Mouse (Mus musculus) T-cell, adult 2 months (primary cell): ENCODE measurements at regions not wholly inside any gene's neighbourhood (a gene's known extent, or its start where the extent isn't known, plus 50 kb on each side); places are given as distances from the start of the nearest gene placed in this dataset.

Source experiments
- DNase-seq: peaks from one replicate; pipeline ENCODE4 v3.0.0; 2022; ENCODE audit warnings: low spot score

- DNase-seq: no peak
Observed at GRCm38 (mm10) chr13:107540784-107541634, 503.2 kb upstream of the Smim15 start.

- no peak for DNase-seq
Observed at GRCm38 (mm10) chr13:107540305-107540704, 503.9 kb upstream of the Smim15 start.

DNA sequence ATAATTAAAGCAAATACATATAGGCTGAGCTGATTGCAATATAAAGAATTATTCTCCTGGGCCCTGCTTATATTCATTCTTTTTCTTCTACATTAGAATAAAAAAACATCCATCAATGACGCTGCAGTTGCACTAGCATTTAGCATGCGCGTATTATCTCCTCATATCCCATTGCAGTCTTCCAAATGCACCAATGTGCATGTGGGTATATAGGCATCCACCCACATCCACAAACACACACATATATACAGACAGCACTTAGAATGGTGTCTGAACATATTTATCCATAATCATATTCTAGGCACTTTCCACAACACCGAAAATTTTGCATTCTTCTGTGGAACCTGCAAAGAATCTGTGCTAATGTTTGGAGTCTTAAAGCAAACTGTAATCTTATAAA is 504.4 kb upstream of the Smim15 start:
- DNase-seq: no peak

DNA sequence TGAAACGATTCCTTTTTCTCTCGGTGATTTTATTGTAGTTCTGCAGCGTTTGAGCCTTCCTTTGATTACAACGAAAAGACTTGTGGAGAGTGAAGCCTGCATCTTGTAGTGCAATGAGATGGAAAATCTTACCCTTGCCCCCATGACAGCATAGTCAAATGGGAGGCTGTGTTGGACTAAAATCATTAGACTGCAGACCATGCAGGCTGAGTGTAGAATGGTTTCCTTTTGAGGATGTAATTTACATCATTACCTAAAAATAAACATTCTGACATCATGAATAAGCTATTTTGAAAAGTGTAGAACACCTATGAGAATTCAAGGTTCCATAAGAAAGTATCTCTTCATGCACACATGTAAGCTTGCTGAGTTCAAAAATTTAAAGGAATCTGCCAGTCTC is 504.9 kb upstream of the Smim15 start:
- DNase-seq: no peak

GRCm38 (mm10) chr13:107535213-107535612 is 509.0 kb upstream of the Smim15 start:
- no peak for DNase-seq

GRCm38 (mm10) chr13:107533323-107533722 is 510.9 kb upstream of the Smim15 start:
- DNase-seq: no peak

DNA sequence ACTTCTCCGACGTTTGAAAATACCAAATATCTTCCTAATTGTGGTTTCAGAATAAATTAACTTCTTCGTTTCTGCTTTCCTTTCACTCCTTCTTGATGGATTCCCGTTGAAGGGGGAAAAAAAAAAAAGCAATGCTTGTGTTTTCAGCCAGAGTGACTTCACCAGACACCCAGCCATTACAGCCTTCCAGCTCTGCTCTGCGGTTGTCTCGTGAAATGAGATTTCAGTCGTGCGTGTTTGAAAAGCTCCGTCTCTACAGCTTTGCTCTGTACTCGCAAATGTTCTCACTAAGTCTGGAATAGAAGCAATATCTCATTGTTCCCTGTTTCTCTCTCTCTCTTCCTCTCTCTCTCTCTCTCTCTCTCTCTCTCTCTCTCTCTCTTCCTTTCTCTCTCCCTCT is 509.6 kb upstream of the Kif2a start:
- no peak for DNase-seq

- no peak for DNase-seq
Observed at GRCm38 (mm10) chr13:107531026-107531425, 509.1 kb upstream of the Kif2a start.

GRCm38 (mm10) chr13:107530392-107530791 is 508.5 kb upstream of the Kif2a start:
- no peak for DNase-seq

GRCm38 (mm10) chr13:107528724-107529456 is 507.0 kb upstream of the Kif2a start:
- no peak for DNase-seq

DNA sequence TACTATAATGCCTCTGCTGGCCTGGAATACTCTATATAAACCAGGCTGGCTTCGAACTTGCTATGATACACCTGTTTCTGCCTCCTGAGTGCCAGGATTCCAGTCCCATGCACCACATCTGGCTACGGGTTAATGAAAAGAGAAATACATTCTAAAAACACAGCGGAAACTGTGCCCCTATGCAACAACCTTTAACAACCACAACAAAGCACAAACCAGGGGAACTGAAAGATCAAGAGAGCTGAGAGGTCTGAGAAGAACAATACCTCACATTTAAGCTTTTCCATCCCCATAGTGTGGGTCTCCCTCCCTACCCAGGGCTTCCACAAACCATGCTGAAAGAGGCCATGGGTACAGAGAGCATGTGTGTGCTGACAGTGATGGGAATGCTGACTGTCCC is 501.0 kb upstream of the Kif2a start:
- peak; percentile 14 for DNase-seq

DNA sequence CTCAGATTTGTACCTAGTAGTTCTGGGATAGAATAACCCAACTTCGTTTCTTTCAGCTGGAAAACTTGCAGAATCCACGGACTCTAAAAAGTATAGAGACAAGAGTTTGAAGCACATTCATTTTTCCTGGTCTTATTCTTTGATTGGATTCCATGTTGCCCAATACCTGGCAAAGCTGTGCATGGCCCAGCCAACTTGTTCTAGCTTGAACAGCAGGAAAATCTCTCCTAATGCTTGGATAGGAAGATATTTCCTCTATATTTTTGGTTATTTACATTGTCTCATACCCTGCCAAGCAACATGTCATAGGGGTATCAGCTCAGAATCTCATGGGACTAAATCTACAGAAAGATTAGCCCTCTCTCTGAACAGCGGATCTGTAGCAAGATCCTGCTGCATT is 492.3 kb upstream of the Kif2a start:
- no peak for DNase-seq

DNA sequence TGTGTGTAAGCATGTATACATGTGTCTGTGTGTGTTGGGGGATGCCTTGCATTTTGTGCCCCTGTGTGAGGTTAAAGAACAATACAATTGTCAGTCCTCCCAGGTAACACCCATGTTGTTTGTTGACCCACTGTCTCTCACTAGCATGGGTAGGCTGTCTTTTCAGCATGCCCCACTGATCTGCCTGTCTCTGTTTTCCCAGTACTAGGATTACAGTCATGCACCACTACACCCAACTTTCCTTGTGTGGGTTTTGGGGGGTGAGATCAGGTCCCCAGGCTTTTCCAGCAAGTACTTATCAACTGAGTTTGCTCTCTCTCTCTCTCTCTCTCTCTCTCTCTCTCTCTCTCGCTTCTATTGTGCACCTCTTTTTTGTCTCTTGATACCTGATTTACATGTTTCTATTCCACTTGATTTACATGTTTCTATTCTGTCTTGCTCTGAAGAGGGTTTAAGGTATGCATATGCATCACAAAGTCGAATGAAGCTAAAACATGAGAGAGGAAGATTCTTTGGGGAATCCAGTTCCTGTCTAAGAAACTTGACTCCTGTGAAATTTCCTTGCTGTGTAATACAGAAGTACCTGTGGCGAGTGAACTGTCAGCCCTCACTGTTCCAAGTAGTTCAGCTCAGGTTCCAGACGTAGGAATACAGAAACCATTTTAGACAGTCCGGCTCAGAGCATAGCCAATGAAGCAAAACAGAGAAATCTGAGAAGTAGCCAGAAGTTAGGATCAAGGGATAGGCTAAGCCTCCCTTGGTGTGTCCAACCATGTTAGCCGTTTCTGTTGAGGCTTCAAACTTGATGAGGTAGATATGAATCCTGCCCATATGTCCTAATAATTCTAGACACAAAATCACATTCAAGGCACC is 491.6 kb upstream of the Kif2a start:
- DNase-seq: no peak

DNA sequence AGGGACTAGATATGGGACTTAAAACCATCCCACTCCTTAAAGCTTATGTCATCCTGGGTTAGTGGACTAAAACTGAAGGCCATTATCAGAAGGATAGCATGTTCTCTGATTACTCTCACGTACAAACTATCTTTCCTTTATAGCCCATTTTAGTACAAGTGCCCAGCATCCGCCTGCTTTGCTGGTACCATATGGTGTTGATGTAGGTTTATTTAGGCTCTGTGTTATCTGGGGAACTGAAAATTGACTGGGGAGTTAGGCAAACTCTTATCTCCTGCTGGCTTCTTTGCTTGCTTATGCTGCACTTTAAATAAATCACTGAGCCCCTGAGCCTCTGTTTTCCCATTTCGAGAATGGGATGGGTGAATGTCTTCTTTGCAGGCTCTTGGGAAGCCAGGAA is 485.4 kb upstream of the Kif2a start:
- no peak for DNase-seq

DNA sequence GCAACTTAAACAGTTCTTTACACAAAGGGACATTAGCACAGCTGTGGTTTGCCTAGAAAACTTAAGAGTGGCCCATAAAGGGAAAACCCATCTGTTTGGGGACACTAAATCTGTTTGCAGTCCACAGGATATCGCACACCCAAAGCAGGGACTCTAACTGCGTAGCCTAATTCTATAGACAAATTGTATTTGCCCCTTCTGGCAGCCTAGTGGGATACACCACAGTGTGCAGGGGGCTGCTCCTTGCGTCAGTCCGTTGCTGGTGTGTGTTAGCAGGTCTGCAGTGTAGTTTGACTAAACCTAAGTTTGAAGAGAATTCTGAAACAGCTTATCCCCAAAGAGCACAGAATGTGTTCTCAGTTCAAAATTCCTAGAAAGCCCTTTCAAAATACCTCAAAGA is 484.9 kb upstream of the Kif2a start:
- no peak for DNase-seq

- no peak for DNase-seq
Observed at GRCm38 (mm10) chr13:107505318-107505717, 483.4 kb upstream of the Kif2a start.

DNA sequence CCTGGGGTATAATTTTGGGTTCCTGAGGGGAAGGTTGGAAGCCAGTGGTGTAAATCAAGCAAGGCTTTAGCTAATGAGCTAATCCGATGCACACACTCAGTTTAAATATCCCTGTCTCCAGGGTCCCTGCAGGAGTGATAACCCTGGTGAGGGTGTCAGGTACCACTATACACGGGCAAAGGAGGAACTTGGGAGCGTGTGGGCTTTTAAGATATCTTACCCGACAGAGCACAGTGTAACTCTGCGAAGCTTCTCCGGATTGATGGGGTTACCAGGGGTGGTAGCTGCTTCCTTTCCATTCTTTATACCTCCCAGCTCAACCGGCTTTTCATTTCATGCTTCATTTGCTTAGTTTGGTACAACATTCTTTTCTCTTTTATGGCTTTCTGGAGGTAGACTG is 480.3 kb upstream of the Kif2a start:
- DNase-seq: no peak

DNA sequence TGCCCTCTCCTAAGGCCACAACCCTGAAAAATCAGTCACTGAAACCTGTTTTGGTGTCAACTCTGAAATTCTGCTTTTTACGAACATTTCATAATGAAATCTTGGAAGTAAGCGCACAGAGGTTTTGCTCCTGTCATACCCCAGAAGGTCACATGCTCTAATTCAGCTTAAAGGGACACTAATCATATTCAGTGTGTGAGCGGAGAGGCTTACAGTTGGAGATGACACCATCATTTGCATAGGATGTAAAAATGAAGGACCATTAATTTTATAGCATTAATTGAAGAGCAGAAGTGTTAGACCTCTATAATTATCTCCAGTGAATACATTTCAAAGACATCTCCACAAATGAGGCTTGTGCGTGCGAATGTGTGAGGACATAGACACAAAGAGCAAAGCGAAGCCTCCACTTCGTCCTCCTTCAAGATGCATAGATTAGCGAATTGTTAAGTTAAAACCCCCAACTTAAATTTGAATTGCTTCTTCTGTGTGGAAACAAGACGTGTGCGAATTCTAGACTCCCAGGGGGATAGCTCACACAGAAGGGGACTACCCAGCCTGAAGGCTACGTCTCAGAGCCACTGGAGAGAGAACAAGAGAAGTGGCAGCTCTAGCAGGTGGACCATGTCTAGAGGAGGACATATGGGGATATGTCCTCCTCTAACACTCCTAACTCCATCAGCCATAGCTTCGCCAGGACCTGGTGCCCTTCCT is 479.0 kb upstream of the Kif2a start:
- DNase-seq: no peak

- DNase-seq: no peak
Observed at GRCm38 (mm10) chr13:107499296-107499695, 477.4 kb upstream of the Kif2a start.

DNA sequence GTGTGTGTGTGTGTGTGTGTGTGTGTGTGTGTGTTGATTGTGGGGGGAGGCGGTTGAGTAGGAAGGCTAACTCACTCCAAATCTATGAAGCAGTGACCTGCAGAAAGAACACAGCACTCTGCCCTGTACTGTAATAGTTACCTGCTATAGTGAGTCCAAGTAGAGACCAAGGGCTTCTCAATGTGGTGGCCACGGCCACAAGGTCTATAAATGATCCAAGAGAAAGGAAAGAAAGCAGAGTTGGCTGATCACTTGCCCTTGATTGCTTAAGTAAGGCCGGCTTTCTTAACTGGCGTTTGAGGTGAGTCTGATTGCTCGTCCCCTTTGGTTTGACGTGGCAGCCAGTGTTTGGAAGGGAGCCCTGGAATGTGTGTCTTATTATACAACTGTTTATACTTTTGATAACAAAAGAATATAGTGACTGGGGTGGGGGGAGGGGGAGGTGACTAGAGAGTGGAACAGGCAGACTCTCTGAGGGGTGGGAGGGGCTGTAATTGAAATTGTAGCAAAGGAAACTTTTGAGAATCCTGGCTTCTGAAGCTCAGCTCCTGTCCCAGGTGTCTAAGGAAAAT is 473.3 kb upstream of the Kif2a start:
- no peak for DNase-seq

DNA sequence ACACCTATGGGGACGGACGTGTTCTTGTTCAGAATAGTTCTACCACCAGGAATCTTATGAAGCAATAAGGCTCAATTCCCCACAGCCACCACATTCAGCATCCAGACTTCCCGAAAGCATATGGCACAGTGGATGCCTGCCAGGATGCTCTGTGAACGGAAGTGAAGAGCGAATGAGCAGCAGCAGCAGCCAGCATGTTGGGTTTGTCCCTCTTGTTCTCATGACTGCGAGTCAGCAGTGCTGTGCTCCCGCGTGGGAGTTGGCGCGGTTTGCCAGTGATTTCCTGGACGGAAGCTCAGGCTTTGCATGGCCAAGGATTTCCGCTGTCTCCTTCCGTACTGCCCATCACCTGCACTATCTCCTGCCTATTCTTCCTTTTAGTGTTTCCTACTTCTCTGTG is 471.8 kb upstream of the Kif2a start:
- no peak for DNase-seq

GRCm38 (mm10) chr13:107492448-107492847 is 470.5 kb upstream of the Kif2a start:
- no peak for DNase-seq
